Comparison of ENCODE assay signal across 9 mouse cellular contexts in genomic region chr8:45359091-45359605, GRCm38 (mm10). TPM values are rescaled to one million over a fixed set of nuclear protein-coding genes. Genes with fewer than 3 reads are reported as not detected.
DNase-seq lines count a peak whose midpoint lies in the region; ATAC-seq lines count a peak whose summit lies in the region.
"Had no signal": no experiment of that assay in that cellular context is flagged by ENCODE, and none has a peak within 500 bp of the region (broad histone marks: within the 10 kb centered on the region; RNA-seq: fewer than 3 reads in every experiment).

No protein-coding gene starts in this region.

- 73% methylated on average over 6 of the region's 6 CpGs for WGBS in kidney, embryonic 16.5 days
- 75% methylated on average over 6 of the region's 6 CpGs for WGBS in hindbrain, embryonic 16.5 days
- WGBS in neural tube, embryonic 12.5 days, result 89% methylated on average over 6 of the region's 6 CpGs

- H3K4me3 ChIP-seq in kidney, embryonic 16.5 days (ENCODE audit: low read length), result peak overlapping the region; percentile 72
- H3K4me3 ChIP-seq in hindbrain, embryonic 16.5 days (ENCODE audit: low read length), result peak overlapping the region; percentile 75; the same call in 1 of the 2 replicates
- H3K4me3 ChIP-seq in neural tube, embryonic 12.5 days, result no peak overlapping the region

- H3K27me3 ChIP-seq in kidney, embryonic 16.5 days (ENCODE audit: insufficient read depth, low read length), result no peaks in the 10 kb centered on the region
- H3K27me3 ChIP-seq in hindbrain, embryonic 16.5 days (replicated peaks; ENCODE audit: control insufficient read depth, insufficient read depth, low read length), result no peaks in the 10 kb centered on the region
- no peaks in the 10 kb centered on the region for H3K27me3 ChIP-seq in neural tube, embryonic 12.5 days (replicated peaks)

- no peaks in the 10 kb centered on the region for H3K9me3 ChIP-seq in kidney, embryonic 16.5 days (ENCODE audit: low read length)
- H3K9me3 ChIP-seq in hindbrain, embryonic 16.5 days (ENCODE audit: control insufficient read depth, low read length), result no peaks in the 10 kb centered on the region
- no peaks in the 10 kb centered on the region for H3K9me3 ChIP-seq in neural tube, embryonic 12.5 days

- H3K9ac ChIP-seq in kidney, embryonic 16.5 days (replicated peaks; ENCODE audit: low read length), result peak overlapping the region; percentile 87
- peak overlapping the region; percentile 89; the same call in 1 of the 2 replicates for H3K9ac ChIP-seq in hindbrain, embryonic 16.5 days (ENCODE audit: low read depth, low read length)
- no peak overlapping the region for H3K9ac ChIP-seq in neural tube, embryonic 12.5 days

- H3K4me2 ChIP-seq in kidney, embryonic 16.5 days (replicated peaks; ENCODE audit: low read depth, low read length), result peak overlapping the region; percentile 71
- H3K4me2 ChIP-seq in hindbrain, embryonic 16.5 days (ENCODE audit: low read length), result peak overlapping the region; percentile 94
- peak overlapping the region; percentile 94 for H3K4me2 ChIP-seq in neural tube, embryonic 12.5 days (replicated peaks)

- peak overlapping the region; percentile 79 for H3K27ac ChIP-seq in kidney, embryonic 16.5 days (ENCODE audit: low read length)
- H3K27ac ChIP-seq in hindbrain, embryonic 16.5 days (ENCODE audit: low read depth, low read length), result peak overlapping the region; percentile 77; the same call in 1 of the 2 replicates
- H3K27ac ChIP-seq in neural tube, embryonic 12.5 days, result no peak overlapping the region

- ATAC-seq in kidney, embryonic 16.5 days (ENCODE audit: low FRiP score, low TSS enrichment), result no peak
- ATAC-seq in hindbrain, embryonic 16.5 days, result no peak
- ATAC-seq in neural tube, embryonic 12.5 days (ENCODE audit: low FRiP score, low read depth), result no peak; the same call in 1 of the 2 replicates
- no peak for ATAC-seq in monocyte, adult 5-6 weeks (replicated peaks; ENCODE audit: insufficient number of reproducible peaks, low FRiP score, low TSS enrichment, poor library complexity, severe bottlenecking)
- ATAC-seq: inflammation-experienced regulatory T-cells, adult 6 months had no signal

- H3K4me1 ChIP-seq in kidney, embryonic 16.5 days (ENCODE audit: insufficient read depth, low read length), result peaks cover 11% of the 10 kb centered on the region; the same call in 1 of the 2 replicates
- H3K4me1 ChIP-seq in hindbrain, embryonic 16.5 days (ENCODE audit: control insufficient read depth, insufficient read depth, low read depth, low read length), result peaks cover 4% of the 10 kb centered on the region
- H3K4me1 ChIP-seq in neural tube, embryonic 12.5 days, result 0 out of 2 replicates have a peak, but pooled peaks cover 4% of the 10 kb centered on the region

- no peaks in the 10 kb centered on the region for H3K36me3 ChIP-seq in kidney, embryonic 16.5 days (ENCODE audit: insufficient read depth, low read length)
- 0 out of 2 replicates have a peak, but pooled peaks cover 2% of the 10 kb centered on the region for H3K36me3 ChIP-seq in hindbrain, embryonic 16.5 days (ENCODE audit: control insufficient read depth, insufficient read depth, low read length)
- H3K36me3 ChIP-seq in neural tube, embryonic 12.5 days, result no peaks in the 10 kb centered on the region

- DNase-seq in kidney, postnatal 14 days, result no peak
- peak; percentile 49 for DNase-seq in embryo, embryonic 10.5 days (ENCODE audit: low spot score)
- no peak for DNase-seq in layer of hippocampus, postnatal 10 days (ENCODE audit: low spot score in 2 of 2)
- DNase-seq in spleen, adult 18-20 months, result no peak

RNA-seq across cellular contexts. Expression of gene Fam149a, which starts 22.9 kb away (rescaled TPM):
- polyA plus RNA-seq in kidney, embryonic 16.5 days (2015; fragmentation: Nextera tagmentation; extraction: Ambion mirVana), result 44.4 and 52.0 TPM in 2 replicates
- 14.2 and 15.7 TPM in 2 replicates for polyA plus RNA-seq in hindbrain, embryonic 16.5 days (2015; fragmentation: Nextera tagmentation; extraction: Ambion mirVana)
- 9.0 and 9.3 TPM in 2 replicates for polyA plus RNA-seq in neural tube, embryonic 12.5 days (2016; fragmentation: Nextera tagmentation; extraction: Ambion mirVana)
- 0.39 TPM in 1 of 3 replicates, not detected in the others for total RNA-seq in monocyte, adult 5-6 weeks (2017)
- total RNA-seq in layer of hippocampus, postnatal 10 days (2021), result 10 to 100 TPM; 21.8 to 22.8 TPM
- polyA plus RNA-seq: inflammation-experienced regulatory T-cells, adult 6 months had no signal

RNA-seq across cellular contexts. Expression of gene Cyp4v3, which starts 26.1 kb away (rescaled TPM):
- polyA plus RNA-seq in kidney, embryonic 16.5 days (2015; fragmentation: Nextera tagmentation; extraction: Ambion mirVana), result 1.3 and 1.6 TPM in 2 replicates
- polyA plus RNA-seq in hindbrain, embryonic 16.5 days (2015; fragmentation: Nextera tagmentation; extraction: Ambion mirVana), result 1.5 TPM in 2 replicates
- polyA plus RNA-seq in neural tube, embryonic 12.5 days (2016; fragmentation: Nextera tagmentation; extraction: Ambion mirVana), result 0.98 and 1.2 TPM in 2 replicates
- total RNA-seq in monocyte, adult 5-6 weeks (2017), result 35.5 to 50.5 TPM (median 44.3 TPM) in 3 replicates
- total RNA-seq in layer of hippocampus, postnatal 10 days (2021), result 1 to 10 TPM; 4.9 to 5.4 TPM

RNA-seq across cellular contexts. Expression of gene Gm45753, which starts 50.9 kb away (rescaled TPM):
- polyA plus RNA-seq in kidney, embryonic 16.5 days (2015; fragmentation: Nextera tagmentation; extraction: Ambion mirVana), result 0.28 TPM in 1 of 2 replicates, not detected in the other
- polyA plus RNA-seq in hindbrain, embryonic 16.5 days (2015; fragmentation: Nextera tagmentation; extraction: Ambion mirVana), result not detected in 2 replicates
- not detected in 2 replicates for polyA plus RNA-seq in neural tube, embryonic 12.5 days (2016; fragmentation: Nextera tagmentation; extraction: Ambion mirVana)
- not detected in 3 replicates for total RNA-seq in monocyte, adult 5-6 weeks (2017)
- not detected for total RNA-seq in layer of hippocampus, postnatal 10 days (2021)
- polyA plus RNA-seq: inflammation-experienced regulatory T-cells, adult 6 months had no signal

RNA-seq across cellular contexts. Expression of gene Tlr3, which starts 51.7 kb away (rescaled TPM):
- 3.1 and 3.9 TPM in 2 replicates for polyA plus RNA-seq in kidney, embryonic 16.5 days (2015; fragmentation: Nextera tagmentation; extraction: Ambion mirVana)
- polyA plus RNA-seq in hindbrain, embryonic 16.5 days (2015; fragmentation: Nextera tagmentation; extraction: Ambion mirVana), result 0.80 and 1.4 TPM in 2 replicates
- 0.80 and 1.2 TPM in 2 replicates for polyA plus RNA-seq in neural tube, embryonic 12.5 days (2016; fragmentation: Nextera tagmentation; extraction: Ambion mirVana)
- total RNA-seq in monocyte, adult 5-6 weeks (2017), result 1.8 to 10.0 TPM in 2 of 3 replicates, not detected in the other
- total RNA-seq in layer of hippocampus, postnatal 10 days (2021), result 1 to 10 TPM; 6.1 to 6.2 TPM
